ENCODE assay signal across 32 mouse cellular contexts in genomic region chr16:92119013-92119515, GRCm38 (mm10).
DNase-seq lines count a peak whose midpoint lies in the region; ATAC-seq and TF ChIP-seq lines count a peak whose summit lies in the region.
"Had no signal": no experiment of that assay in that cellular context is flagged by ENCODE, and none has a peak within 500 bp of the region (broad histone marks: within the 10 kb centered on the region; RNA-seq: fewer than 3 reads in every experiment).

No protein-coding gene starts in this region.

- no peak for DNase-seq in hindbrain, embryonic 10.5 days (ENCODE audit: low spot score)
- no peak for DNase-seq in hindbrain, embryonic 11.5 days (ENCODE audit: low spot score)
- peak; percentile 43 for DNase-seq in kidney, postnatal 0 days (ENCODE audit: low spot score)
- peak; percentile 27 for DNase-seq in Muller cell, postnatal 12 days (ENCODE audit: inconsistent ontology term)
- peak; percentile 62 for DNase-seq in large intestine, adult 2 months (ENCODE audit: low read depth, low spot score)
- DNase-seq in ovary, postnatal 10 days (ENCODE audit: low spot score): no peak
- DNase-seq: adrenal gland, adult 8-10 months; cerebellum, adult 9-10 months; embryo, embryonic 11 days; gastrocnemius, postnatal 25 days; heart, adult 11 months; heart, postnatal 4 days; liver, embryonic 13.5 days; lung, adult 18-20 months; lung, postnatal 4 days; midbrain, embryonic 14.5 days; right cerebral cortex, adult 18-20 months; right cerebral cortex, postnatal 4 days; thymus, adult 18-20 months; thymus, postnatal 25 days had no signal

- no peak overlapping the region for H3K4me2 ChIP-seq in hindbrain, embryonic 11.5 days (replicated peaks; ENCODE audit: low read depth, low read length)
- H3K4me2 ChIP-seq in kidney, postnatal 0 days (ENCODE audit: low read length): no peak overlapping the region
- H3K4me2 ChIP-seq in kidney, embryonic 14.5 days (replicated peaks; ENCODE audit: low read depth, low read length): no peak overlapping the region
- H3K4me2 ChIP-seq: embryonic facial prominence, embryonic 12.5 days; forebrain, embryonic 15.5 days; hindbrain, embryonic 15.5 days; limb, embryonic 15.5 days; liver, embryonic 13.5 days; neural tube, embryonic 15.5 days had no signal

- no peak for TF ChIP-seq CTCF in kidney, postnatal 0 days (IDR thresholded peaks at IDR 0.05; ENCODE audit: low read depth)

- no peak for ATAC-seq in hindbrain, embryonic 11.5 days (ENCODE audit: low FRiP score)
- no peak for ATAC-seq in kidney, postnatal 0 days (replicated peaks; ENCODE audit: low FRiP score, low read depth)
- no peak for ATAC-seq in kidney, embryonic 14.5 days (ENCODE audit: low FRiP score, low TSS enrichment)
- ATAC-seq: activated CD4-positive, CD25-positive, alpha-beta regulatory T cell, adult 4 months; forebrain, embryonic 15.5 days; intestine, embryonic 16.5 days; lung, postnatal 0 days had no signal

- H3K9ac ChIP-seq in hindbrain, embryonic 11.5 days (ENCODE audit: low read depth, low read length): no peak overlapping the region
- no peak overlapping the region for H3K9ac ChIP-seq in kidney, postnatal 0 days (ENCODE audit: low read depth, low read length)
- no peak overlapping the region for H3K9ac ChIP-seq in kidney, embryonic 14.5 days (ENCODE audit: low read depth, low read length)
- H3K9ac ChIP-seq: embryonic facial prominence, embryonic 12.5 days; forebrain, embryonic 15.5 days; hindbrain, embryonic 15.5 days; limb, embryonic 15.5 days; liver, embryonic 13.5 days; neural tube, embryonic 15.5 days had no signal

- H3K4me1 ChIP-seq in hindbrain, embryonic 10.5 days (replicated peaks): peaks cover 46% of the 10 kb centered on the region
- H3K4me1 ChIP-seq in hindbrain, embryonic 11.5 days (replicated peaks; ENCODE audit: control insufficient read depth, insufficient read depth, low read length): peaks cover 3% of the 10 kb centered on the region
- H3K4me1 ChIP-seq in kidney, postnatal 0 days (replicated peaks; ENCODE audit: insufficient read depth, low read length): no peaks in the 10 kb centered on the region
- peaks cover 14% of the 10 kb centered on the region for H3K4me1 ChIP-seq in kidney, embryonic 14.5 days (ENCODE audit: control insufficient read depth, insufficient read depth, low read length)

- no peaks in the 10 kb centered on the region for H3K27me3 ChIP-seq in hindbrain, embryonic 10.5 days (ENCODE audit: insufficient read depth, poor library complexity, severe bottlenecking)
- H3K27me3 ChIP-seq in hindbrain, embryonic 11.5 days (ENCODE audit: control insufficient read depth, insufficient read depth, low read length): no peaks in the 10 kb centered on the region
- H3K27me3 ChIP-seq in kidney, postnatal 0 days (ENCODE audit: insufficient read depth, low read length): no peaks in the 10 kb centered on the region
- no peaks in the 10 kb centered on the region for H3K27me3 ChIP-seq in kidney, embryonic 14.5 days (ENCODE audit: control insufficient read depth, insufficient read depth, low read length)
- H3K27me3 ChIP-seq: embryonic facial prominence, embryonic 12.5 days; forebrain, embryonic 15.5 days; hindbrain, embryonic 15.5 days; limb, embryonic 15.5 days; liver, embryonic 13.5 days; neural tube, embryonic 15.5 days had no signal

- no peaks in the 10 kb centered on the region; the same call in 1 of the 2 replicates for H3K9me3 ChIP-seq in hindbrain, embryonic 10.5 days
- no peaks in the 10 kb centered on the region for H3K9me3 ChIP-seq in hindbrain, embryonic 11.5 days (ENCODE audit: control insufficient read depth, low read length)
- H3K9me3 ChIP-seq in kidney, postnatal 0 days (replicated peaks; ENCODE audit: low read length): no peaks in the 10 kb centered on the region
- H3K9me3 ChIP-seq in kidney, embryonic 14.5 days (ENCODE audit: control insufficient read depth, low read length): no peaks in the 10 kb centered on the region
- H3K9me3 ChIP-seq: embryonic facial prominence, embryonic 12.5 days; forebrain, embryonic 15.5 days; heart, embryonic 10.5 days; hindbrain, embryonic 15.5 days; limb, embryonic 15.5 days; liver, embryonic 13.5 days; neural tube, embryonic 15.5 days had no signal

- 64% methylated on average over 13 of the region's 13 CpGs for WGBS in hindbrain, embryonic 10.5 days
- WGBS in hindbrain, embryonic 11.5 days: 58% methylated on average over 13 of the region's 13 CpGs
- WGBS in kidney, postnatal 0 days: 44% methylated on average over 13 of the region's 13 CpGs
- WGBS in kidney, embryonic 14.5 days: 57% methylated on average over 13 of the region's 13 CpGs
- 25% methylated on average over 13 of the region's 13 CpGs for WGBS in large intestine, adult 2 months

- H3K27ac ChIP-seq in hindbrain, embryonic 10.5 days: 0 out of 2 replicates have a peak overlapping the region, but pooled peaks have one; percentile 18
- no peak overlapping the region for H3K27ac ChIP-seq in hindbrain, embryonic 11.5 days (ENCODE audit: low read depth, low read length)
- H3K27ac ChIP-seq in kidney, postnatal 0 days: no peak overlapping the region
- H3K27ac ChIP-seq in kidney, embryonic 14.5 days (ENCODE audit: low read depth, low read length): no peak overlapping the region
- H3K27ac ChIP-seq: embryonic facial prominence, embryonic 12.5 days; forebrain, embryonic 10.5 days; forebrain, embryonic 15.5 days; heart, embryonic 10.5 days; hindbrain, embryonic 15.5 days; limb, embryonic 15.5 days; liver, embryonic 13.5 days; neural tube, embryonic 15.5 days; stomach, postnatal 0 days had no signal

- H3K4me3 ChIP-seq in hindbrain, embryonic 10.5 days: no peak overlapping the region
- H3K4me3 ChIP-seq in hindbrain, embryonic 11.5 days (ENCODE audit: low read depth, low read length): no peak overlapping the region
- no peak overlapping the region for H3K4me3 ChIP-seq in kidney, postnatal 0 days (replicated peaks; ENCODE audit: low read depth, low read length)
- H3K4me3 ChIP-seq in kidney, embryonic 14.5 days (ENCODE audit: low read length): no peak overlapping the region
- H3K4me3 ChIP-seq: embryonic facial prominence, embryonic 12.5 days; forebrain, embryonic 10.5 days; forebrain, embryonic 15.5 days; heart, embryonic 10.5 days; hindbrain, embryonic 15.5 days; limb, embryonic 15.5 days; liver, embryonic 13.5 days; neural tube, embryonic 15.5 days had no signal

- no peaks in the 10 kb centered on the region for H3K36me3 ChIP-seq in hindbrain, embryonic 10.5 days
- no peaks in the 10 kb centered on the region for H3K36me3 ChIP-seq in hindbrain, embryonic 11.5 days (ENCODE audit: control insufficient read depth, insufficient read depth, low read length)
- no peaks in the 10 kb centered on the region for H3K36me3 ChIP-seq in kidney, postnatal 0 days (ENCODE audit: insufficient read depth, low read length)
- no peaks in the 10 kb centered on the region for H3K36me3 ChIP-seq in kidney, embryonic 14.5 days (ENCODE audit: control insufficient read depth, insufficient read depth, low read length)
- H3K36me3 ChIP-seq: embryonic facial prominence, embryonic 12.5 days; forebrain, embryonic 10.5 days; forebrain, embryonic 15.5 days; heart, embryonic 10.5 days; hindbrain, embryonic 15.5 days; limb, embryonic 15.5 days; liver, embryonic 13.5 days; neural tube, embryonic 15.5 days had no signal

Comparison
In these comparisons a context has a peak if more than half of its experiments do, and no peak if none do; other contexts are left out.
1. DNase-seq: peak in kidney, postnatal 0 days (single experiment), Muller cell, postnatal 12 days (single experiment) and large intestine, adult 2 months (single experiment); none in hindbrain, embryonic 10.5 days (single experiment), hindbrain, embryonic 11.5 days (single experiment) and ovary, postnatal 10 days (single experiment).